Mouse (Mus musculus) lung, embryonic 15.5 days (tissue): ENCODE data around the gene 5730596B20Rik. TPM values are rescaled to one million over a fixed set of nuclear protein-coding genes. Genes with fewer than 3 reads are reported as not detected.
A peak's percentile ranks its signal among the peaks of the same experiment; 100 is the strongest.

Experiments used
- ATAC-seq: fragments of 200-750 bp; cut with Nextera tagmentation; 2 replicates; pipeline ENCODE4 v1.8.0; 2017; ENCODE audit warnings: moderate number of reproducible peaks, borderline replicate concordance; ENCODE audit not compliant: low FRiP score, low TSS enrichment; ENCODE audit errors: extremely low read depth
- H3K27ac ChIP-seq: fragments of 300-500 bp; sonication (generic); 2 replicates; pipeline ENCODE4 v1.5.1; 2015; ENCODE audit warnings: moderate library complexity, mild to moderate bottlenecking, inconsistent platforms
- H3K27me3 ChIP-seq: fragments of 300-500 bp; sonication (generic); 2 replicates; pipeline ENCODE4 v1.6.1; 2015; ENCODE audit warnings: inconsistent platforms
- H3K36me3 ChIP-seq: fragments of 300-500 bp; sonication (generic); 2 replicates; pipeline ENCODE4 v1.6.1; 2015; ENCODE audit warnings: inconsistent platforms
- H3K4me1 ChIP-seq: fragments of 300-500 bp; sonication (generic); 2 replicates; pipeline ENCODE4 v1.6.1; 2015; ENCODE audit warnings: inconsistent platforms
- H3K4me2 ChIP-seq: fragments of 300-500 bp; sonication (generic); 2 replicates; pipeline ENCODE4 v1.6.1; 2015; ENCODE audit warnings: inconsistent platforms, mild to moderate bottlenecking, moderate library complexity
- H3K4me3 ChIP-seq: fragments of 300-500 bp; sonication (generic); 2 replicates; pipeline ENCODE4 v1.5.1; 2015; ENCODE audit warnings: mild to moderate bottlenecking, inconsistent platforms
- H3K9ac ChIP-seq: fragments of 300-500 bp; sonication (generic); 2 replicates; pipeline ENCODE4 v1.6.1; 2015; ENCODE audit warnings: inconsistent platforms
- H3K9me3 ChIP-seq: fragments of 300-500 bp; sonication (generic); 2 replicates; pipeline ENCODE4 v1.6.1; 2016; ENCODE audit warnings: inconsistent platforms
- WGBS: fragments of 180-500 bp; shearing (Covaris S2); methylation state at CpG from one replicate; pipeline ENCODE4 v1.1.7; 2015; 5-methylcytosine and 5-hydroxymethylcytosine counted together
- polyA plus RNA-seq: library from polyadenylated mRNA; unstranded; fragments of >200 nt; fragmentation: Nextera tagmentation; extraction: Ambion mirVana; gene quantifications from 2 replicates; pipeline ENCODE4 v1.2.1, GENCODE M21; 2015

The 5730596B20Rik gene
- polyA plus RNA-seq, 1 experiment from 2014 or later: 2.1 TPM

- Histone ChIP-seq H3K4me3 (peak overlapping the region; percentile 29), H3K4me2 (peak overlapping the region; percentile 90), H3K9ac (peak overlapping the region; percentile 44), H3K27me3 (peaks cover 74% of the 10 kb centered on the region), H3K9me3 (no peaks in the 10 kb centered on the region), H3K36me3 (no peaks in the 10 kb centered on the region), H3K27ac (peak overlapping the region; percentile 95), H3K4me1 (peaks cover 37% of the 10 kb centered on the region)
- 18% methylated on average over 5 of the region's 5 CpGs for WGBS
- ATAC-seq: no peak
These were observed 6.4 kb upstream of the 5730596B20Rik start for GRCm38 (mm10) chr6:52170898-52171223.

GRCm38 (mm10) chr6:52171331-52171730 is 6.0 kb upstream of the 5730596B20Rik start:
- Histone ChIP-seq H3K4me1 (peaks cover 35% of the 10 kb centered on the region), H3K27me3 (peaks cover 77% of the 10 kb centered on the region), H3K4me2 (peak overlapping the region; percentile 90), H3K9ac (no peak overlapping the region), H3K36me3 (no peaks in the 10 kb centered on the region), H3K9me3 (no peaks in the 10 kb centered on the region), H3K4me3 (no peak overlapping the region), H3K27ac (peak overlapping the region; percentile 95)
- ATAC-seq: no peak
- 6% methylated on average over 4 of the region's 4 CpGs for WGBS

GRCm38 (mm10) chr6:52171938-52172337 is 5.4 kb upstream of the 5730596B20Rik start:
- Histone ChIP-seq H3K4me3 (peak overlapping the region; percentile 40), H3K9ac (peak overlapping the region; percentile 53), H3K27me3 (peaks cover 76% of the 10 kb centered on the region), H3K27ac (peak overlapping the region; percentile 95), H3K4me1 (peaks cover 35% of the 10 kb centered on the region), H3K36me3 (no peaks in the 10 kb centered on the region), H3K4me2 (peak overlapping the region; percentile 90), H3K9me3 (no peaks in the 10 kb centered on the region)
- 13% methylated on average over 7 of the region's 7 CpGs for WGBS
- no peak for ATAC-seq

- H3K9ac ChIP-seq: peak overlapping the region; percentile 53
- ATAC-seq: peak; percentile 81
These were observed 4.8 kb upstream of the 5730596B20Rik start for GRCm38 (mm10) chr6:52172501-52172900.

DNA sequence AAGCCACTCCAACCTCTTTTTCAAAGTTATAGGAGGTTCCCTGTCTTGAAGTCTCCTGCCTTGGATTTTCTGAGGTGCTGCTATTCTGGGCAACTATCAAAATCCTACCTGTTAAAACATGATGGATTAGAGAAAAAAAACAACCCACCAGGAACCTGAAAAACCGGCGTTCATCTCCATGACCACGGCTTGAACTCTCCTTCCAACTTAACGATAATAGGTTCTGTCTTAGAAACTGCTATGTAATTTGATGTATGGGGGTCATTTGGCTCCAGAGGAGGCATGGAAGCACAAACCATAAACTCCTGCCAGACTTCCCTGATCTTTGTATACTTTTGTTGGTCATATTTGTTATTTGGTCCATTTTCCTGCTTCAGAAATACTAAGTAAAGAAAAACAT is 3.6 kb upstream of the 5730596B20Rik start:
- peak overlapping the region; percentile 90 for H3K4me2 ChIP-seq
- peak overlapping the region; percentile 40 for H3K4me3 ChIP-seq
- WGBS: 2% methylated on average over 4 of the region's 4 CpGs
- peak overlapping the region; percentile 53 for H3K9ac ChIP-seq
- ATAC-seq: no peak
- H3K4me1 ChIP-seq: peaks cover 35% of the 10 kb centered on the region
- no peaks in the 10 kb centered on the region for H3K9me3 ChIP-seq
- H3K27me3 ChIP-seq: peaks cover 78% of the 10 kb centered on the region
- peak overlapping the region; percentile 95 for H3K27ac ChIP-seq
- H3K36me3 ChIP-seq: no peaks in the 10 kb centered on the region

More at GRCm38 (mm10) chr6:52172501-52172900, 4.8 kb upstream of the 5730596B20Rik start:
- peak overlapping the region; percentile 40 for H3K4me3 ChIP-seq
- 0% methylated on average over 35 of the region's 35 CpGs for WGBS
- no peaks in the 10 kb centered on the region for H3K9me3 ChIP-seq
- peak overlapping the region; percentile 90 for H3K4me2 ChIP-seq
- H3K36me3 ChIP-seq: no peaks in the 10 kb centered on the region
- peaks cover 80% of the 10 kb centered on the region for H3K27me3 ChIP-seq
- peak overlapping the region; percentile 95 for H3K27ac ChIP-seq
- H3K4me1 ChIP-seq: peaks cover 35% of the 10 kb centered on the region

DNA sequence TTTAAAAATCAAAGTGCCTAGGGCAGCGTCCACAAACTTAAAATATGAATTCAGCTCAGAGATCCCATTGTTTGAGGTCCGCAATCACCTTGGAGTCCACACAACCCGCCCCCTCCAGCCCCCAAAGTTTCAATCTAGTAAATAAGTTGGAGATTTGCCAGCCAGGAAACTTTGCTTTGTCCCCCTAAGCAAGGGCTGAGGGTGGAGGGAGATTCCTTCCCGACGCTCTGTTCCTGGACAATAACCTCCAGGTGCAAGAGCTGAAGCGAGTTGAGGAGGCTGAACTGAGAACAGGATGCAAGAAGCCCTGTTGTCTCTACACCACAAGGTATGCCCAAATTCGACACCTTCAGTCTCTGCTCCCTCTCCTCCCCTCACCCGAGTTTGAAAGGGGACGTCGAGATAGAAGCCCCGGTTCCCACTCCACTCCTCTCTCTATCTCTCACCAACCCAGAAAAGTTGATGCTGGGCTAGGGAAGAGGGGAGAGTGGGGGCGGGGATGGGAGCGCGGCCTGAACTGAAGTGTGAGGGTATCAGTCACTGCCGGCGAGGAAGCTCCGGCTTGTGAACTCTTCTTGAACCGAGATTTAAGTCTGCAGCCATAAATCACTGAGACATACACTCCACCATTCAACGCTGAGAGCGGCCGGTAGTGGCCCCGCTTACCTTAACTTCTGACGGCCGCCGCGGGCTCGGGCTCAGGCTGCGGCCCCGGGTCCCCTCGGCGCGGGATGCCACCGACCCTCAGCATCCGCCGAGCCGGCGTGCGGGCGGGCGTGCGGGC is 2.1 kb upstream of the 5730596B20Rik start:
- H3K36me3 ChIP-seq: no peaks in the 10 kb centered on the region
- peak overlapping the region; percentile 67 for H3K4me3 ChIP-seq
- H3K9me3 ChIP-seq: no peaks in the 10 kb centered on the region
- peak overlapping the region; percentile 98 for H3K27ac ChIP-seq
- under 1% methylated on average over 35 of the region's 41 CpGs for WGBS
- H3K9ac ChIP-seq: peak overlapping the region; percentile 63
- peak; percentile 39; the same call in 1 of the 2 replicates for ATAC-seq
- peaks cover 30% of the 10 kb centered on the region for H3K4me1 ChIP-seq
- peak overlapping the region; percentile 90 for H3K4me2 ChIP-seq
- H3K27me3 ChIP-seq: peaks cover 79% of the 10 kb centered on the region

DNA sequence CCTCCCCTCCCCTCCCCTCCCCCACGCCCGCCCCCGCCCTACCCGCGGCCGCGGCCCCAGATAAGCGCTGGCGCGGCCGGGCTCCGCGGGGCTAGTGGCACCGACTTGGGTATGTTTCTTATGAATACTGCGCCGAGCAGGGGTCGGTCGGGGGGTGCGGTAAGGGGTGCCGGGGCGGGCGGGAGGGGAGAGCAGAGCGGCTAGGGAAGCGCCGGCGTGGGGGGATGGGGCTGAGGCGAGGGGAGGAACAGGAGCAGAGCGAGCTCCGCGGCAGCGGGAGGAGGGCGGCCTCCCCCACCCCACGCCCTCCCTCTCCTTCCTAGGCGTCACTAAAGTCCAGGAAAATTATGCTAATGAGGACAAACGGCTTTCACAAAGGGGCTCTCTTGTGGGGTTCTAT is 1.4 kb upstream of the 5730596B20Rik start:
- Histone ChIP-seq H3K9ac (peak overlapping the region; percentile 63), H3K27ac (peak overlapping the region; percentile 98), H3K4me1 (peaks cover 30% of the 10 kb centered on the region), H3K27me3 (peaks cover 79% of the 10 kb centered on the region), H3K36me3 (no peaks in the 10 kb centered on the region), H3K4me2 (peak overlapping the region; percentile 90), H3K9me3 (no peaks in the 10 kb centered on the region), H3K4me3 (peak overlapping the region; percentile 67)
- ATAC-seq: peak; percentile 36; the same call in 1 of the 2 replicates
- under 1% methylated on average over 13 of the region's 35 CpGs for WGBS

DNA sequence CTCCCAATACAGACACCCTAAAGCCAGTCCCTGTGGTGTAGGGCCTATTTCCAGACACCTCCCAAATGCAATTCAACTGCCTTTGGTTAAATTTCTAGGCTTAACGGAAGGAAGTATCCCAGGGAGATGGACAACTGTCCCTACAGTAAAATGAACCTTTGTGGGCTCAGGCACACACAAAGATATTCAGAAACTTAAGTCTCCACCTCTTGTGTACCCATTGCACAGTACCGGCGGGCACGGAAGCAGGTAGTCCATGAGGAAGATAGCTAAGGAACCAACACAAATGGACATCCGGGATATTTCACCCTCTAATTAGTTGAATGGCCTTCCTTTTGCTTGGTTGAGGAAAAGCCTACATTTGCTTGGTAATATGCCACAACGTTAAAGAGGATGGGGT is 907 bp upstream of the 5730596B20Rik start:
- under 1% methylated on average over 6 of the region's 6 CpGs for WGBS
- no peaks in the 10 kb centered on the region for H3K36me3 ChIP-seq
- peaks cover 79% of the 10 kb centered on the region for H3K27me3 ChIP-seq
- H3K9me3 ChIP-seq: no peaks in the 10 kb centered on the region
- H3K4me3 ChIP-seq: peak overlapping the region; percentile 67
- ATAC-seq: no peak
- peaks cover 30% of the 10 kb centered on the region for H3K4me1 ChIP-seq
- peak overlapping the region; percentile 63 for H3K9ac ChIP-seq
- peak overlapping the region; percentile 90 for H3K4me2 ChIP-seq
- peak overlapping the region; percentile 98 for H3K27ac ChIP-seq

GRCm38 (mm10) chr6:52177806-52178205 is 508 bp downstream of the 5730596B20Rik start:
- Histone ChIP-seq H3K9me3 (no peaks in the 10 kb centered on the region), H3K36me3 (no peaks in the 10 kb centered on the region), H3K4me2 (peak overlapping the region; percentile 90), H3K9ac (peak overlapping the region; percentile 63), H3K4me1 (peaks cover 30% of the 10 kb centered on the region), H3K27me3 (peaks cover 78% of the 10 kb centered on the region), H3K27ac (peak overlapping the region; percentile 98), H3K4me3 (peak overlapping the region; percentile 67)
- 3% methylated on average over 9 of the region's 9 CpGs for WGBS
- ATAC-seq: no peak

DNA sequence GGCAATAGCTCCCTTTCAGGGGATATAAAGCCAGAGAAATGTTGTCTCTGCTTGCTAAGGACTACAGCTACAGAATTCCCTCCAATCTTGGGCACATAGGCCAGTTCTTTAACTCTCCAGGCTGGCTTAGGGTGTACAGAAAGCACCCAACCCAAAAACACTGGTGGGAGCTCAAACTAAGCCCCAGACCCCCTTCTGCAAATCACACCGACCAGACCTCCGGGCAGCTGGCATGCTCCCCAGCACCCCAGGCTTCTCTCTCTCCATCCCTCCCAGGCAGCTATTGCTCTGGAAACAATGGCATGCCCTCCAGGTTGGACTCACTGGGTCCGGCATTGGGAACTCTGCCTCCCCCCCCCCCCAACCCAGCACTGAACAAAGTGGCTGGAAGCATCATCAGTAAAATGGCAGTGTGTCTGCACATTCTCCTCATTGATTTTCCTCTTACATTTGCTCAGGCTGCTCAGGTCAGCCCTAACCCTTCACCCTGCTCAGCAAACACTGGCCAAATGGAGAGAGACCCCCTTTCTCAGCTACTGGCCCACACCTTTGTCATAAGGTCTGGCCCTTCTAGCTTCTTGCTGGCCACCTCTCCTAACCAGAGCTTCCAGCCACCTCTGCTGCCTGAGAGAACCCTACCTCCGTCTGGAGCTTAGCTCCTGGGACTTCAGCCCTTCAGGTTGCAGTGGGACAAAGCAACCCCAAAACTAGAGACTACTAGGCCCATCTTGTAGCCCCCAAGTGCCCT is 1.8 kb downstream of the 5730596B20Rik start:
- Histone ChIP-seq H3K27me3 (peaks cover 80% of the 10 kb centered on the region), H3K9ac (peak overlapping the region; percentile 63), H3K4me1 (peaks cover 41% of the 10 kb centered on the region), H3K4me3 (peak overlapping the region; percentile 67), H3K27ac (peak overlapping the region; percentile 98), H3K9me3 (no peaks in the 10 kb centered on the region), H3K36me3 (no peaks in the 10 kb centered on the region), H3K4me2 (peak overlapping the region; percentile 90)
- 8% methylated on average over 4 of the region's 4 CpGs for WGBS
- no peak for ATAC-seq

DNA sequence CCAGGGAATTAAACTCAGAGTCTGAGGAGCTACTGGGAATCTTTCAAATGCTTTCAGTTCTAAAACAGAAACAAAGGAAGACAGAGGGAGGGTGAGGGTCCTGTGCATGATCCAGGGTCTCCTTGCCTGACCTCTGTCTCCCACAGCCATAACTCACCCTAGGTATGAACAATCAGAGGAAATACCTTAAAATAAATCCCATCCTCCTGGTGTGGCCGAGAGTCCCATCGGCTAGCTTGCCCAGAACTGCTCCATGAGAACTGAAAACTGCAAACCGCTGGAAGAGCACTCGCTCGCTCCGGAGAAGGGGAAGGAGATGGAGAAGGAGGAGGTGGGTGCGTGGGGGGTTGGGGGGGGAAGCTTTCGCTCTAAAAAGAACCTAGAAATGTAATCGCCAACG is 2.4 kb downstream of the 5730596B20Rik start:
- no peak for ATAC-seq
- Histone ChIP-seq H3K27ac (peak overlapping the region; percentile 98), H3K4me2 (peak overlapping the region; percentile 90), H3K4me3 (peak overlapping the region; percentile 67), H3K4me1 (peaks cover 47% of the 10 kb centered on the region), H3K9ac (peak overlapping the region; percentile 63), H3K27me3 (peaks cover 85% of the 10 kb centered on the region), H3K36me3 (no peaks in the 10 kb centered on the region), H3K9me3 (no peaks in the 10 kb centered on the region)
- WGBS: 4% methylated on average over 10 of the region's 10 CpGs
